Mouse (Mus musculus) midbrain, embryonic 16.5 days (tissue): ENCODE measurements at regions not wholly inside any gene's neighbourhood (a gene's known extent, or its start where the extent isn't known, plus 50 kb on each side); places are given as distances from the start of the nearest gene placed in this dataset.

Source experiments
- ATAC-seq: fragments of 200-750 bp; cut with Nextera tagmentation; 2 replicates; pipeline ENCODE4 v1.8.0; 2017; ENCODE audit warnings: moderate TSS enrichment
- H3K27ac ChIP-seq: fragments of 300-500 bp; sonication (generic); 2 replicates; pipeline ENCODE4 v1.5.1; 2014; ENCODE audit warnings: mild to moderate bottlenecking, low read length, mixed read lengths
- H3K27me3 ChIP-seq: fragments of 300-500 bp; sonication (generic); 2 replicates; pipeline ENCODE4 v1.6.1; 2014; ENCODE audit warnings: low read depth, low read length, mixed read lengths; ENCODE audit not compliant: control insufficient read depth, insufficient read depth
- H3K36me3 ChIP-seq: fragments of 300-500 bp; sonication (generic); 2 replicates; pipeline ENCODE4 v1.6.1; 2014; ENCODE audit warnings: mild to moderate bottlenecking, low read length, moderate library complexity, mixed read lengths; ENCODE audit not compliant: control insufficient read depth, insufficient read depth
- H3K4me1 ChIP-seq: fragments of 300-500 bp; sonication (generic); 2 replicates; pipeline ENCODE4 v1.6.1; 2014; ENCODE audit warnings: mild to moderate bottlenecking, low read length, mixed read lengths; ENCODE audit not compliant: control insufficient read depth, insufficient read depth
- H3K4me2 ChIP-seq: fragments of 300-500 bp; sonication (generic); 2 replicates; pipeline ENCODE4 v1.6.1; 2014; ENCODE audit warnings: mild to moderate bottlenecking, low read length, mixed read lengths
- H3K4me3 ChIP-seq: fragments of 300-500 bp; sonication (generic); 2 replicates; pipeline ENCODE4 v1.5.1; 2014; ENCODE audit warnings: low read depth, mild to moderate bottlenecking, low read length, moderate library complexity, mixed read lengths
- H3K9ac ChIP-seq: fragments of 300-500 bp; sonication (generic); 2 replicates; pipeline ENCODE4 v1.6.1; 2014; ENCODE audit warnings: low read depth, low read length, mixed read lengths
- H3K9me3 ChIP-seq: fragments of 300-500 bp; sonication (generic); replicated peaks from 2 replicates; pipeline ENCODE4 v1.6.1; 2014; ENCODE audit warnings: mild to moderate bottlenecking, low read length, mixed read lengths; ENCODE audit not compliant: control insufficient read depth, poor library complexity, severe bottlenecking
- WGBS: fragments of 180-500 bp; shearing (Covaris S2); extraction: QIAGEN DNeasy Blood & Tissue Kit; methylation state at CpG from one replicate; pipeline ENCODE4 v1.1.7; 2014; 5-methylcytosine and 5-hydroxymethylcytosine counted together

DNA sequence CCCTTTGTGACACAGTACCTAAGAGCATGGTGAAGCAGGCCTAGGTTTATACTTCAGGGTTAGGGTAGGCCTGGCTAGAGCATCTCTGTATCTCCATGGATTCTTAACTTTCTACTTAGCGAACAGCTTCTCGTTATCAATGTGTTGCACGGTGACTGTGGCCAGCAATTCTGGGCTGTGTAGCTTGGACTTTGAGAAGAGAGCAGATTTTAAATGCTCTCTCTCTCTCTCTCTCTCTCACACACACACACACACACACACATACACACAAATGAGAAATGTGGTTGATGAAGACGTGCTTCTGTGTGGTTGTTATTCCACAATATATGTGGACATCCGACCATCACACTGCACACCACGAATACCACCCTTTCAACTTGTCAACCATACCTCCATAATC, 345.4 kb upstream of the Maf start:
- H3K4me3 ChIP-seq = no peak overlapping the region
- WGBS = 41% methylated on average over 6 of the region's 6 CpGs
- H3K36me3 ChIP-seq = no peaks in the 10 kb centered on the region
- H3K4me2 ChIP-seq = no peak overlapping the region
- no peak for ATAC-seq
- peaks cover 4% of the 10 kb centered on the region; the same call in 1 of the 2 replicates for H3K27me3 ChIP-seq
- H3K9me3 ChIP-seq = no peaks in the 10 kb centered on the region
- no peak overlapping the region for H3K9ac ChIP-seq
- no peak overlapping the region for H3K27ac ChIP-seq
- H3K4me1 ChIP-seq = peaks cover 6% of the 10 kb centered on the region

DNA sequence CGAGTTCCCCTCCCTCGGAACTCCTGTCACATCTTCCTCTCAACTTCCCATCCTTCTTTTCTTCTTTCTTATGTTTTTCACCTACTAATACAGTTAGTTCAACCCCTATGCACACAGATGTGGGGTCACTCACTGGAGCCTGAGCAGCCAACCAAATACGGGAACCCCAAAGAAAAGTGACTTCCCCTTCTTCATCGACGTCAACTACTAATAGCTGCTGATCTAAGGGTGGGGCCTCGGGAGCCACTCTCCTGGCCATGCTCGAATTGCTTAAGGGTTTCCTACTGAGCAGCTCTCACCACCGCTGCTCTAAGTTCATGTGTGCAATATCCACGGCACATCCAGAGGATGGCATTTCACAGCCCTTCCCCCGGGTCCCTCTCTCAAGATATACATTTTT, 340.9 kb upstream of the Maf start:
- Histone ChIP-seq H3K4me1 (peaks cover 2% of the 10 kb centered on the region; the same call in 1 of the 2 replicates), H3K4me2 (no peak overlapping the region), H3K27me3 (no peaks in the 10 kb centered on the region; the same call in 1 of the 2 replicates), H3K9ac (no peak overlapping the region), H3K9me3 (peaks cover 3% of the 10 kb centered on the region; the same call in 1 of the 2 replicates), H3K4me3 (no peak overlapping the region), H3K27ac (no peak overlapping the region), H3K36me3 (no peaks in the 10 kb centered on the region)
- no peak for ATAC-seq
- WGBS = 87% methylated on average over 10 of the region's 10 CpGs

DNA sequence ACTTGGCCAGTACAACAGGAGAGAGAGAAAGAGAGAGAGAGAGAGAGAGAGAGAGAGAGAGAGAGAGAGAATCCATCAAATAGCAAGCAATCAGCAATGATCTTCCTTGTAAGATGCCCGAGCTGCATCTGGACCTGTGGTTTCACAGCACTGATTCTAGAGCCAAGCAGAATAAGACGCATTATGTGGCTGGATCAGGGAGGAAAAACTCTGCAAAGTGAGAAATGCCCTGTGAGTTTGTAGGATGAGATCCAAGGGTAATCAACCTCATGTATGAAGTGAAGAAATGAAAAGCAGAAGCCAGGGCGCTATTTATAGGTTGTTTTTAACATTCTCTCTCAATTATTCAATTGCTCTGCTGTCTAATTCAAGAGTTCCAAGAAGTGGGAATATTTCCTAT, 339.3 kb upstream of the Maf start:
- Histone ChIP-seq H3K36me3 (no peaks in the 10 kb centered on the region), H3K4me3 (no peak overlapping the region), H3K4me2 (no peak overlapping the region), H3K4me1 (no peaks in the 10 kb centered on the region), H3K9ac (no peak overlapping the region), H3K9me3 (peaks cover 3% of the 10 kb centered on the region; the same call in 1 of the 2 replicates), H3K27ac (no peak overlapping the region), H3K27me3 (no peaks in the 10 kb centered on the region; the same call in 1 of the 2 replicates)
- no peak for ATAC-seq
- 88% methylated on average over 3 of the region's 3 CpGs for WGBS

DNA sequence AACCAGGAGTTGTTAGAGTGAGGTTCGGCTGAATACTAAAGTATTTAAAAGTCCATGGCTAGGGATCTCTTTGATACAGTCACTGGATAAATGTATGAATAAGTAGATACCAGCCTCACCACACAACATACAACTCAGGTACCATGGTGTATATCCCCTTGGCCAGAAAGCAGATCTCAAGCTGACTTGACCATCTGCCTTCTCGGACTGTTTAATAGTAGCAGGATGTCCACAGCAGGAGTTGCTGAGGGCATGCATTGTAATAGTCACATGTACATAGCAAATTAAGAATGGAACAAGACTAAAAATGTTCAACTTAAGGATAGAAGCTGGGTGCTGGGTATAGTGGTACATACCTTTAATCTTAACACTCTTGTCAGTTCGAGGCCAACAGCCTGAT, 337.9 kb upstream of the Maf start:
- H3K4me1 ChIP-seq = no peaks in the 10 kb centered on the region
- no peak overlapping the region for H3K9ac ChIP-seq
- H3K9me3 ChIP-seq = peaks cover 3% of the 10 kb centered on the region; the same call in 1 of the 2 replicates
- WGBS = 89% methylated on average over 3 of the region's 3 CpGs
- no peak for ATAC-seq
- no peaks in the 10 kb centered on the region for H3K36me3 ChIP-seq
- no peak overlapping the region for H3K4me3 ChIP-seq
- H3K27ac ChIP-seq = no peak overlapping the region
- H3K27me3 ChIP-seq = no peaks in the 10 kb centered on the region; the same call in 1 of the 2 replicates
- no peak overlapping the region for H3K4me2 ChIP-seq

DNA sequence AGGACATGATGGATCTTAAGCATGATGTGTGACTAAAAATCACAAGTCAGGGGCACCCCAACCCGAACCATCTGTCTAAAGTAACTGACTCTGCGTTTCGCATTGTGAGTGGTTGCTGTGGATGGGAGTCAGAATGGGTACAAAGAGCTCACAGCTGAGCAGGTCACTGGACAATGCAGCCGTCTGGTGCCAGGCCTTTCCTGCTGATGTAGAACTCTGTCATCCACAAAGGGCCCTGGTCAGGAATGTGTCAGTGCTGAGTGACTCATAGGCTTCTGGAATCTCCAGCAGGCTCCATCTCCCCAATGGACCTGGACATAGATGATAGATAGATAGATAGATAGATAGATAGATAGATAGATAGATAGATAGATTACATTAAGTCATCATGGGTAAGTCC, 335.8 kb upstream of the Maf start:
- Histone ChIP-seq H3K9ac (no peak overlapping the region), H3K4me1 (no peaks in the 10 kb centered on the region), H3K4me3 (no peak overlapping the region), H3K27me3 (no peaks in the 10 kb centered on the region), H3K36me3 (no peaks in the 10 kb centered on the region), H3K4me2 (no peak overlapping the region), H3K9me3 (peaks cover 3% of the 10 kb centered on the region; the same call in 1 of the 2 replicates), H3K27ac (no peak overlapping the region)
- 90% methylated on average over 4 of the region's 4 CpGs for WGBS
- ATAC-seq = no peak

DNA sequence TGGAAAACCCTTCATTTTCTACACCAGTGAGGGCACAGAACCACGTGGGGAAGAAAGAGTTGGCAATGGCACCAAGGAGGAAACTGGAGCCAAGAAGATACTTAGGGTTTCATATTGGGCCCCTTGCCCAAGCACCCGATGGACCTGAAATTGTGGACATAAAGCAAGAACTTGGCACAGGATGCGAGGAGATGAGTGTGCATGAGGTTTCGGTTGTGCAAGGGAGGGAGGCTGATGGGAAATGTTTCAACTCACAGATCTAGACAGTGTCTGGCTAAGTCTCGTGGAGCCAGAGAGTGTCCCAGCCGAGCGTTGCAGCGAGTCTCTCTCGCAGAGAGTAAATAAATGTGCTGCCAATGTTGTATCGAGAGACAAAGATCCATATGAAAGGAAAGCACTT, 323.4 kb upstream of the Maf start:
- Histone ChIP-seq H3K9me3 (no peaks in the 10 kb centered on the region), H3K27me3 (no peaks in the 10 kb centered on the region), H3K4me3 (no peak overlapping the region), H3K4me1 (no peaks in the 10 kb centered on the region), H3K4me2 (no peak overlapping the region), H3K27ac (no peak overlapping the region), H3K36me3 (no peaks in the 10 kb centered on the region), H3K9ac (no peak overlapping the region)
- 91% methylated on average over 10 of the region's 10 CpGs for WGBS
- ATAC-seq = no peak

DNA sequence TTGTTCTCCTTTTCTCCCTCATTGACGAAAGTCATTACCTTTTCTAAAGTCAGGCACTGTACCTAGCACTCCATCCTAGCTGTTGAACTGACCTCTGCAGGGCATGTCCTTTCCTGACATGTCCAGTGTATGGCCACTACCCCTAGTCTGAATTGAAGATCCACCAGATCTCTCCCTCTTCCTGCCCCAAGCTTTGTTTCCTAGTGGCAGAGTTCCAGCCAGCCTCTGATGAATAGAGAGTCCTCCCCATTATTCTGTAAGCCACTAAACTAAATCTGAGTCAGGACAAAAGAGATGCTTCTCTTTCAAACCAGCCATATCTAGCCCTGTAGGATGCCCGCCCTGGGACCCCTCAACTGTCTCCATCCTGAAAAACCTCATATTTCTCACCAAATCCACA, 317.7 kb upstream of the Maf start:
- WGBS = 74% methylated on average over 2 of the region's 2 CpGs
- ATAC-seq = no peak
- no peak overlapping the region for H3K27ac ChIP-seq
- no peaks in the 10 kb centered on the region for H3K36me3 ChIP-seq
- no peaks in the 10 kb centered on the region for H3K9me3 ChIP-seq
- no peak overlapping the region for H3K9ac ChIP-seq
- no peaks in the 10 kb centered on the region for H3K4me1 ChIP-seq
- no peaks in the 10 kb centered on the region for H3K27me3 ChIP-seq
- no peak overlapping the region for H3K4me2 ChIP-seq
- H3K4me3 ChIP-seq = no peak overlapping the region

DNA sequence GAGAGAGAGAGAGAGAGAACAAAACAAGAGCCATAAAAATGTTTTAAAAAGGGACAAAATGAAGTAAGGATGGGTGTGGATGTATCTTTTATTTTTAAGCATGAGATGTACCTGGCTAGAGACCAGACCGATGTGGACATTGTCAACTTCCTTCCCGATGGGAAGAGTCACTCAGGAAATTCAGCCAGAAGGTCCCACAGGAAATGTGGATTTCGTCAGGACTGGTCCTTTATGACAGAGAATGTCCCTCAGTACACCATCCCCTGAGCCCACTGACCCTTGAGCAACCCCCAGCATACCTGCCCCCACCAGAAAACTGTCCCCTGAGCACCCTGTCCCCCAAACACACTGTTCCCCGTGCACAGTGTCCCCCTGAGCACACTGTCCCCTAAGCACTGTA, 317.2 kb upstream of the Maf start:
- Histone ChIP-seq H3K9ac (no peak overlapping the region), H3K4me1 (no peaks in the 10 kb centered on the region), H3K4me2 (no peak overlapping the region), H3K36me3 (no peaks in the 10 kb centered on the region), H3K4me3 (no peak overlapping the region), H3K9me3 (no peaks in the 10 kb centered on the region), H3K27ac (no peak overlapping the region), H3K27me3 (no peaks in the 10 kb centered on the region)
- WGBS = 96% methylated on average over 4 of the region's 4 CpGs
- no peak for ATAC-seq

DNA sequence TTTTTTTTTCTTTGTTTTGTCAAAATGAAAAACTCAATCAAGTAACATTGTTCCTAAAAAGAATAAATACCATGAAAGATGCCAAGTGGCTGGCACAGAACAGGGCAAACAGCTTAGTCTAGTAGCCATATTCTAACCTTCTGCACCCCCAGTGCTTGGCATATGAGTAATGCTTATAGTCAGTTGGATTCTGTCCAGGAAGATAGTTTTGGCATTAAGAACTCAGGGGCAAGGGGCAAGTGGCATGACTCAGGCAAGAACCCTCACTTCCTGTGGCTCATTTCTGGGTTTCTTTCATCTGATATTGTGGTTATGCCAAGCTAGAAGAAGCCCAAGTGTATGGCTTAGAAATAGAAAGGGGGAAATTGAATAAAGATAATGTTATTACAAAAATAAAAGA, 314.1 kb upstream of the Maf start:
- Histone ChIP-seq H3K4me1 (no peaks in the 10 kb centered on the region), H3K9me3 (no peaks in the 10 kb centered on the region), H3K4me2 (no peak overlapping the region), H3K27me3 (no peaks in the 10 kb centered on the region), H3K27ac (no peak overlapping the region), H3K36me3 (no peaks in the 10 kb centered on the region), H3K4me3 (no peak overlapping the region), H3K9ac (no peak overlapping the region)
- ATAC-seq = no peak

DNA sequence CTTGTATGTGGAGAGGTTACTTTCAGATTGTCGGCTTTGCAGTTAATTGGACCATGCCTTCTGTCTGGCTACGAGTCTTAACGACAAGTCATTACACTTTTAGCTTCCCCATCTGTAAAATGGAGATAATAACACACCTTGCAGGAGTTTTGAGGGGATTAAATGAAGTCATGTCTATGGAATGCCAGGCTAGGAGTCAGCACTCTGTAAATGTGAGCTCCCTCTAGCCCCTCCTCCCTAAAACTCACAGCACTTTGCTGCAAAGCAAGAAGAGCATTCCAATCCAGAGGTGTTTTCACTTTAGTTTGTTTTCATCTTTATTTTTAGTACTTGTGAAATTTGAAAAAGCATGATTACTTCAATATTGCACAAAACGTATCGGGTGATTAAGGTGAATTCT, 287.7 kb upstream of the Maf start:
- no peaks in the 10 kb centered on the region for H3K36me3 ChIP-seq
- H3K4me3 ChIP-seq = no peak overlapping the region
- WGBS = 79% methylated on average over 5 of the region's 5 CpGs
- no peak overlapping the region for H3K4me2 ChIP-seq
- no peak overlapping the region for H3K27ac ChIP-seq
- H3K9ac ChIP-seq = no peak overlapping the region
- no peaks in the 10 kb centered on the region for H3K4me1 ChIP-seq
- no peak for ATAC-seq
- no peaks in the 10 kb centered on the region; the same call in 1 of the 2 replicates for H3K9me3 ChIP-seq
- no peaks in the 10 kb centered on the region for H3K27me3 ChIP-seq
